Mouse (Mus musculus): ENCODE results near the gene Gsdma2.

- TF ChIP-seq POLR2A (IDR thresholded peaks at IDR 0.05; ENCODE audit: insufficient read length, low read depth): no peak
- TF ChIP-seq MAX (IDR thresholded peaks at IDR 0.05; ENCODE audit: low read depth): no peak
- no peak for TF ChIP-seq E2F4 (IDR thresholded peaks at IDR 0.05; ENCODE audit: insufficient read depth)
- TF ChIP-seq MYOD1 (IDR thresholded peaks at IDR 0.05; ENCODE audit: control insufficient read depth in 1 of 3, insufficient read length in 2 of 3, low read depth in 2 of 3): no peak
- TF ChIP-seq USF1 (IDR thresholded peaks at IDR 0.05; ENCODE audit: low read depth): no peak
Measured at GRCm38 (mm10) chr11:98675829-98676363, 29.3 kb downstream of the Gsdma2 start.

All from myocyte (in vitro differentiated cells).